Mouse (Mus musculus): Measurements from ENCODE around the gene Lfng. TPM values are rescaled to one million over a fixed set of nuclear protein-coding genes. Genes with fewer than 3 reads are reported as not detected.

The Lfng gene
- polyA plus RNA-seq, 1 experiment from 2014 or later, result 15.4 TPM

DNA sequence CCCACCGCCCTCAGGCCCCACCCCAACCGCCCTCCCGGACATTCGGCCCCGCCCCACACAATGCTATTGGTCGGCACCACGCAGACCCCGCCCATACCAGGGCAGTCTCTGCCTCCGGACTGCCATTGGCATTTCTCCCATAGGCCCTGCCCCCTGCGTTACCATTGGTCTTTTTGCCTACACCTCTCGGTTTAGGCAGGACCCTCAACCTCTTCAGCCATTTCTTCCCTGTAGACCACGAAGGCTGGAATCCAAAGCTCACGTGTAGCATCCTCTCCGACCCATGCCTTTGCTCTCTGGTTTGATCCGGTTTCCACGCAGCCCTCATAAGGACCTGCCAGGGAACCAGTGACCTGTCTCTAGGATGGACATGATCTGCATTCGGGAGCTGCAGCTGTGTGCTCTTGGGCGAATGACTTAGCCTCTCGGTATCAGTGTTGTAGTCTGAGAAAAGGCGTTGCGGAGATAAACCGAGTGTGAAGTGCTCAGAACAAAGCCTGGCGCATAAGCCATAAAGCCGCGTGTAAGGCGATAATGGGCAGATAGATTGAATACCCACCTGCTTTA lies 42.1 kb downstream of the Lfng start:
- H3K36me3 ChIP-seq (ENCODE audit: control insufficient read depth, insufficient read depth, low read length), result 0 out of 2 replicates have a peak, but pooled peaks cover 5% of the 10 kb centered on the region
- H3K4me1 ChIP-seq (replicated peaks; ENCODE audit: control insufficient read depth, insufficient read depth, low read length), result peaks cover 41% of the 10 kb centered on the region
- no peaks in the 10 kb centered on the region for H3K9me3 ChIP-seq (ENCODE audit: control insufficient read depth, low read length)
- peak overlapping the region; percentile 69 for H3K27ac ChIP-seq (ENCODE audit: low read depth)
- DNase-seq (ENCODE audit: low spot score) (peak; percentile 97), ATAC-seq (replicated peaks; ENCODE audit: low FRiP score, low TSS enrichment, low read depth) (peak; percentile 90)
- H3K9ac ChIP-seq (ENCODE audit: low read length), result peak overlapping the region; percentile 92
- peak overlapping the region; percentile 72 for H3K4me2 ChIP-seq (ENCODE audit: low read length)
- 6% methylated on average over 21 of the region's 26 CpGs for WGBS
- no peaks in the 10 kb centered on the region for H3K27me3 ChIP-seq (replicated peaks; ENCODE audit: control insufficient read depth, insufficient read depth, low read length)
- H3K4me3 ChIP-seq (ENCODE audit: low read depth, low read length), result peak overlapping the region; percentile 69

- Histone ChIP-seq H3K27ac (ENCODE audit: low read depth) (no peak overlapping the region), H3K36me3 (ENCODE audit: control insufficient read depth, insufficient read depth, low read length) (no peaks in the 10 kb centered on the region), H3K4me3 (ENCODE audit: low read depth, low read length) (no peak overlapping the region), H3K9ac (ENCODE audit: low read length) (no peak overlapping the region), H3K9me3 (ENCODE audit: control insufficient read depth, low read length) (no peaks in the 10 kb centered on the region), H3K27me3 (replicated peaks; ENCODE audit: control insufficient read depth, insufficient read depth, low read length) (no peaks in the 10 kb centered on the region), H3K4me2 (ENCODE audit: low read length) (no peak overlapping the region; the same call in 1 of the 2 replicates), H3K4me1 (replicated peaks; ENCODE audit: control insufficient read depth, insufficient read depth, low read length) (peaks cover 36% of the 10 kb centered on the region)
- no peak for DNase-seq (ENCODE audit: low spot score)
- no peak for ATAC-seq (replicated peaks; ENCODE audit: low FRiP score, low TSS enrichment, low read depth)
- WGBS, result 73% methylated on average over 7 of the region's 7 CpGs
Observed at GRCm38 (mm10) chr5:140649881-140650414, 42.8 kb downstream of the Lfng start.

- H3K27ac ChIP-seq (ENCODE audit: low read depth), result no peak overlapping the region
- no peaks in the 10 kb centered on the region for H3K27me3 ChIP-seq (replicated peaks; ENCODE audit: control insufficient read depth, insufficient read depth, low read length)
- no peak overlapping the region for H3K4me2 ChIP-seq (ENCODE audit: low read length)
- peaks cover 27% of the 10 kb centered on the region for H3K4me1 ChIP-seq (replicated peaks; ENCODE audit: control insufficient read depth, insufficient read depth, low read length)
- H3K9ac ChIP-seq (ENCODE audit: low read length), result no peak overlapping the region
- WGBS, result 84% methylated on average over 11 of the region's 11 CpGs
- H3K36me3 ChIP-seq (ENCODE audit: control insufficient read depth, insufficient read depth, low read length), result no peaks in the 10 kb centered on the region
- no peaks in the 10 kb centered on the region for H3K9me3 ChIP-seq (ENCODE audit: control insufficient read depth, low read length)
- no peak overlapping the region for H3K4me3 ChIP-seq (ENCODE audit: low read depth, low read length)
- ATAC-seq (replicated peaks; ENCODE audit: low FRiP score, low TSS enrichment, low read depth), result no peak
- no peak for DNase-seq (ENCODE audit: low spot score)
Observed at GRCm38 (mm10) chr5:140651231-140651630, 44.1 kb downstream of the Lfng start.

DNA sequence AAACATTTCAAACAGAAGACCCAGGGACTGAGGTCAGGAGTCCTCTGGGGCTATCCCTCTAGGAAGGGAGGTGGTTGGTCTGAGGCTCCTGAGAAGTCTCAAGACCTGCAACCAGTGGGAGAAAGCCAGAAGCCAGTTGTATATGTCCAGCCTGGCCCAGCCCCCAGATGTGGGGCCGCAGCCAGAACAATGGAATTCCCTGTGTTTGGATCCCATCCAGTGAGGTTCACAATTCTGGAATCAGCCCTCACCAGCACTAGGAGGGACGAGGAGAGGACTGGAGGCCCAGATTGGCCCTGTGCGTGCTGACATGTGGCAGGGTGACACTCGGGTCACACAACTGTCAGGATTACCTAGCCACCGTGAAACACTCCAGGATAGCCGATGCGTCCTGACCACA lies 45.5 kb downstream of the Lfng start:
- Histone ChIP-seq H3K4me1 (replicated peaks; ENCODE audit: control insufficient read depth, insufficient read depth, low read length) (peaks cover 13% of the 10 kb centered on the region), H3K36me3 (ENCODE audit: control insufficient read depth, insufficient read depth, low read length) (no peaks in the 10 kb centered on the region), H3K27me3 (replicated peaks; ENCODE audit: control insufficient read depth, insufficient read depth, low read length) (no peaks in the 10 kb centered on the region), H3K4me3 (ENCODE audit: low read depth, low read length) (no peak overlapping the region), H3K9ac (ENCODE audit: low read length) (no peak overlapping the region), H3K27ac (ENCODE audit: low read depth) (peak overlapping the region; percentile 12; the same call in 1 of the 2 replicates), H3K4me2 (ENCODE audit: low read length) (no peak overlapping the region), H3K9me3 (ENCODE audit: control insufficient read depth, low read length) (no peaks in the 10 kb centered on the region)
- no peak for ATAC-seq (replicated peaks; ENCODE audit: low FRiP score, low TSS enrichment, low read depth)
- DNase-seq (ENCODE audit: low spot score), result no peak
- WGBS, result 62% methylated on average over 7 of the region's 7 CpGs

- WGBS, result 76% methylated on average over 15 of the region's 15 CpGs
- H3K27me3 ChIP-seq (replicated peaks; ENCODE audit: control insufficient read depth, insufficient read depth, low read length), result no peaks in the 10 kb centered on the region
Observed at GRCm38 (mm10) chr5:140654096-140654845, 47.2 kb downstream of the Lfng start.

DNA sequence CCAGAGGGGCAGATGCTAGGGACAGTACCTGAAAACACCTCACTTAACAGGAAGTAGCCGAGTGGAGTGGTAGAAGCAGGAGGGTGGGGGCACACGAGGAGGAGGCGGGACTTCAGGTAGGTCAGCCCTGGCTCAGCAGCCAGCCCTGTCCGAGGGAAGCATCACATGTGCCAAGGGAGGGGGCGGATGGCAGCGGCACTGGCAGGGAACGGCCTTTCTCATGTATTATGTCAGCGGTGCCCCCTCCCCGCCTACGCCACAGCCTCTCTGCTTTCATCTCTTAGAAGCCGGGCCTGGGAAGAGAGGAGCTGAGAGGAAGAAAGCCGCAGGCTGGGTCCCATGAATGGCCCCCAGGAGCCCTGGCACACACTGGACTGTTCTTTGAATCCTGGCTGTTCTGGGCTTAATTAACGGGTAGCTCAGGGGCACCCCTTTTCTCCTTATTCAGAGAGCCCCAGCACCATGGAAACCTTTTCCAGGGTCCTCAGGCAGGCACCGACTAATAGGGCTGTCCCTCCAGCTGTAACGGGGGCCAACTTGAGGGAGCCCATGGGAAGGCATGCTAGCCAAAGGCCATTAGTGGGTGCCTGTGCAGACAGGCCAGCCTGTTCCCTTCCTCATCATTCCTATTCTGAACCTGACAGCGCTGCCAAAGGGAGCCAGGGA lies 52.6 kb downstream of the Lfng start:
- peaks cover 3% of the 10 kb centered on the region; the same call in 1 of the 2 replicates for H3K36me3 ChIP-seq (ENCODE audit: control insufficient read depth, insufficient read depth, low read length)
- no peaks in the 10 kb centered on the region for H3K27me3 ChIP-seq (replicated peaks; ENCODE audit: control insufficient read depth, insufficient read depth, low read length)
- DNase-seq (ENCODE audit: low spot score) (no peak), ATAC-seq (replicated peaks; ENCODE audit: low FRiP score, low TSS enrichment, low read depth) (no peak)
- H3K9ac ChIP-seq (ENCODE audit: low read length), result no peak overlapping the region
- no peak overlapping the region for H3K27ac ChIP-seq (ENCODE audit: low read depth)
- no peak overlapping the region for H3K4me2 ChIP-seq (ENCODE audit: low read length)
- 46% methylated on average over 16 of the region's 16 CpGs for WGBS
- H3K9me3 ChIP-seq (ENCODE audit: control insufficient read depth, low read length), result no peaks in the 10 kb centered on the region
- H3K4me3 ChIP-seq (ENCODE audit: low read depth, low read length), result no peak overlapping the region
- peaks cover 27% of the 10 kb centered on the region for H3K4me1 ChIP-seq (replicated peaks; ENCODE audit: control insufficient read depth, insufficient read depth, low read length)

More at GRCm38 (mm10) chr5:140654096-140654845, 47.2 kb downstream of the Lfng start:
- no peak overlapping the region for H3K4me2 ChIP-seq (ENCODE audit: low read length)
- H3K27ac ChIP-seq (ENCODE audit: low read depth), result no peak overlapping the region
- DNase-seq (ENCODE audit: low spot score), result no peak
- no peak overlapping the region for H3K4me3 ChIP-seq (ENCODE audit: low read depth, low read length)
- no peak overlapping the region for H3K9ac ChIP-seq (ENCODE audit: low read length)
- ATAC-seq (replicated peaks; ENCODE audit: low FRiP score, low TSS enrichment, low read depth), result peak; percentile 57; the same call in 1 of the 2 replicates
- no peaks in the 10 kb centered on the region for H3K9me3 ChIP-seq (ENCODE audit: control insufficient read depth, low read length)
- peaks cover 11% of the 10 kb centered on the region for H3K4me1 ChIP-seq (replicated peaks; ENCODE audit: control insufficient read depth, insufficient read depth, low read length)
- H3K36me3 ChIP-seq (ENCODE audit: control insufficient read depth, insufficient read depth, low read length), result no peaks in the 10 kb centered on the region

GRCm38 (mm10) chr5:140660398-140660797 lies 53.3 kb downstream of the Lfng start:
- ATAC-seq (replicated peaks; ENCODE audit: low FRiP score, low TSS enrichment, low read depth) (no peak), DNase-seq (ENCODE audit: low spot score) (no peak)
- no peaks in the 10 kb centered on the region for H3K27me3 ChIP-seq (replicated peaks; ENCODE audit: control insufficient read depth, insufficient read depth, low read length)
- no peak overlapping the region for H3K9ac ChIP-seq (ENCODE audit: low read length)
- H3K4me2 ChIP-seq (ENCODE audit: low read length), result no peak overlapping the region
- peaks cover 8% of the 10 kb centered on the region; the same call in 1 of the 2 replicates for H3K36me3 ChIP-seq (ENCODE audit: control insufficient read depth, insufficient read depth, low read length)
- WGBS, result 63% methylated on average over 1 of the region's 1 CpGs
- no peaks in the 10 kb centered on the region for H3K9me3 ChIP-seq (ENCODE audit: control insufficient read depth, low read length)
- H3K4me1 ChIP-seq (replicated peaks; ENCODE audit: control insufficient read depth, insufficient read depth, low read length), result peaks cover 27% of the 10 kb centered on the region
- no peak overlapping the region for H3K4me3 ChIP-seq (ENCODE audit: low read depth, low read length)
- no peak overlapping the region for H3K27ac ChIP-seq (ENCODE audit: low read depth)

DNA sequence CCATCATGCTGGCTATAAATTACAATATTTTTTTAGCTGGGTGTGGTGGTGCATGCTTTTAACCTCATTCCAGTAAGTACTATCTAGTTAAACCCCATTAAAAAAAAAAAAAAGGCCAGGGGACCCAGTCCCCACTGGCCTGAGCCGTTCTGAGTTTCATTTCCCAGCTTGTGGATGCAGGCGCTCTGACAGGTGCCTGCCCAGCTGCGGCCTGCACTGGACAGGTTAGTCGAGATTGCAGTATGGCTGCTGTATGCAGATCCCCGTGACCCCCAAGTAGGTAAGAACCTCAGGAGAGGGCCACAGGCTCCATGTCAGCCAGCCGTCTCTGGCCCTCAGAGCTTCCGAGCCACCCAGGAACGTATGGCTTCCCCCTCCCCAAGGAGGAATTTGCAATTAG lies 54.3 kb downstream of the Lfng start:
- peaks cover 27% of the 10 kb centered on the region for H3K4me1 ChIP-seq (replicated peaks; ENCODE audit: control insufficient read depth, insufficient read depth, low read length)
- no peak overlapping the region for H3K9ac ChIP-seq (ENCODE audit: low read length)
- H3K9me3 ChIP-seq (ENCODE audit: control insufficient read depth, low read length), result no peaks in the 10 kb centered on the region
- H3K4me2 ChIP-seq (ENCODE audit: low read length), result no peak overlapping the region
- H3K27me3 ChIP-seq (replicated peaks; ENCODE audit: control insufficient read depth, insufficient read depth, low read length), result no peaks in the 10 kb centered on the region
- ATAC-seq (replicated peaks; ENCODE audit: low FRiP score, low TSS enrichment, low read depth) (no peak), DNase-seq (ENCODE audit: low spot score) (no peak)
- 56% methylated on average over 8 of the region's 8 CpGs for WGBS
- no peak overlapping the region for H3K4me3 ChIP-seq (ENCODE audit: low read depth, low read length)
- peak overlapping the region; percentile 43; the same call in 1 of the 2 replicates for H3K27ac ChIP-seq (ENCODE audit: low read depth)
- H3K36me3 ChIP-seq (ENCODE audit: control insufficient read depth, insufficient read depth, low read length), result peaks cover 9% of the 10 kb centered on the region; the same call in 1 of the 2 replicates

All from intestine, embryonic 14.5 days (tissue).